Mouse (Mus musculus) spleen, postnatal 14 days (tissue): ENCODE measurements around the gene Cnp.
"Not testable (repeated sequence)": the region's sequence is repeated elsewhere in the genome, so short reads cannot be mapped to it uniquely, and the experiment has no call there.

ENCODE experiments used
- DNase-seq, 2 experiments: peaks; one replicate each; pipeline ENCODE4 v3.0.0; 2021 to 2022; ENCODE audit warnings: low spot score in 2 of 2

The Cnp gene

DNA sequence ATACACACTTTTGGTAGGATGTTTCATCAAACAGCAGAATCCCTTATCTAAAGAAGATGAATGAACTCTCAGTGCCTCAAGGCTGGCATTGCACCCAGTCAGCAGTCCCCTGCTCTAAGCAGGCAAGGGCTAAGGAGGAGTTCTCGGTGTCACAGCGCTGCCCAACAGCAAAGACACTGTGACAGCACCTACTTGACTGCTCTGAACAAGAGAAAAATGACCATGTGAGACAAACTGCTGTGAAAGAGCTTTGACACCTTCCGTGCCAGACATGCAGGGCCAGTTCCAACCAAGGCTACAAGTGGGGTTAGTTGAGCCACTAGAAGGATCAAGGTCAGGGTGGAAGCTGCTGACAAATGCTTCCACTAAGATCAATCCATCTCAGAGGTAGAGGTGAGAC, 10.4 kb downstream of the Cnp start:
- DNase-seq = no peak

DNA sequence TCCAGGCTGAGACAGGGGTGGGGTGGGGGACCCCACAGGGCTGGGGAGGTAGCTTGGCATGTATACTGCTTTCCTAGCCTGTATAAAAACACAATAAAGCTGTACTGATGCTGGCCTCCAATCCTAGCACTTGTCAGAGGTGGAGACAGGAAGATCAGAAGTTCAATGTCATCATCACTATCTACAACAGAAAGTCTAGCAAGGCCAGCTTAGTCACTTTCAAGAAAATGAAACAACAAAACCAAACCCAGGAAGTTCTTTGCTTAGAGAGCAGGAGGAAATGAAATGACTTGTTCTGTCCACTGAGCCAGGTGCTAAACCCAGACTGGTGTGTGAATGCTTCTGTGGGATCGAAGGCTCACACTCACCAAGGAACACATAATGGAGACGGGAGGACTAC, 13.8 kb downstream of the Cnp start:
- DNase-seq = no peak

DNA sequence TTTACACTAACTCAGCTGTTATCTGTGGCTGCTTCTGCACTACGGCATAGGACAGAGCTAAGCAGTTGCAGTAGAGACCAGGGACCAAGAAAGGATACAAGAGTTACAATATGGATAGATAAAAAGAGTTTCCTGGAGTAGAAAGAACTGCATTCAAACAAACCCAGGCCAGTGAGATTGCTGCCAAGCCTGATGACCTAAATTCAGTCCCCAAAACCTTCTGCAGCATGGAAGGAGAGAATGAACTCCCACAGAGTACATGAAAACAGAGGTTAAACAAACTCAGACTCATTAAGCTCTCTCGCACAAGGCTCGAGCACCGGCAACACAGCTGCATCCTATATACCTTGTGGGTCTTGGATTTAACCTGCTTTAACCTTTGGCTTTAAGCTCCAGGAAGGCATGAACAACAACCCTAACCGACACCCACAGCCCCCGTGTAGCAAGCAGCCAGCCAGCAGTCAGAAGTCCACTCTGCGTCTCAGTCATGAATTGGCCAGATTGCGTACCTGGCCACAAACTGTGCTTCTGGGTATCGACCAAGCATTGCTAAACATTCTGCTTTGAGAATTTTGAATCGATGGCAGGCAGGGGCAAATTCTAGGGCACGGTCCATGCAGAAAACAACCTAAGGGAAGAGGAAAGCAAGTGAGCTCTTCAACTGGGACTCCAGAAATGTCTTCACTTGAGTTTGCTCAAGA, 17.8 kb downstream of the Cnp start:
- no peak for DNase-seq

DNA sequence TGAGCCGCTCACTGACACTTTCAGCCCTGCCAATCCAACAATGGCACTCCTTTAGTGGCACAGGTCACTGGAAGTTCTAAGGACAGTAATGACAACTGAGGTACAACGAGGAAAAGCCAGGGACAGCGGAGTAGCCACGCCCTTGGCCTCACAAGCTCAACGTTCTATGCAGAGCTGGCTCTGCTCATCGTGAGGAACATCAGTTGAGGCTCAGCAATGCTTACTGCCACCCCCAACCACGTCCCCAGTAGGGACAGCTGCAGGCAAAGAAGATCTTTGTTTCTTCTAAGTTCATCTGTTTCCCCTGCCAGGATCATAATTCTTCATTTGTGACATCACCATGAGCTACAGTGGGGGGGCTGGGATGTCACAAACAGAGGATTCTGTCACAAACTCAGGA, 19.9 kb downstream of the Cnp start:
- no peak for DNase-seq

DNA sequence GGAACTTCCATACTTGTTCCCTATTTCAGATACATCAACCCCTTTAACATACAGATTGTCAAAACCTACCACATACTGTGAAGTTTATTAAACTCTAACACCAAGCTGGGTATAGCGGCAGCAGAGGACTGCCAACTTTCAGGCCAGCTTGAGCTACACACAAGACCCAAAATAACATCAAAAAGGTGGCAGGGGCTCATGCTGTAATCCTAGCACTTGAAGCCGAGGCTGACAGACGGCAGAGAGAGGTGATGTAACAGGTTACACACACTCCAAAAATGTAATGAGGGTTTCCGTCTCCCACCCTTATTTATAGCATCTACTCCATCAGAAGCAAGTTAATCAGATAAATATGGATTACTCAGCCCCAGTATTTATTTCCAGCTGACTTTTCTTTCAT, 20.8 kb downstream of the Cnp start:
- no peak for DNase-seq

GRCm38 (mm10) chr11:100598074-100598473, 23.4 kb downstream of the Cnp start:
- no peak for DNase-seq

DNA sequence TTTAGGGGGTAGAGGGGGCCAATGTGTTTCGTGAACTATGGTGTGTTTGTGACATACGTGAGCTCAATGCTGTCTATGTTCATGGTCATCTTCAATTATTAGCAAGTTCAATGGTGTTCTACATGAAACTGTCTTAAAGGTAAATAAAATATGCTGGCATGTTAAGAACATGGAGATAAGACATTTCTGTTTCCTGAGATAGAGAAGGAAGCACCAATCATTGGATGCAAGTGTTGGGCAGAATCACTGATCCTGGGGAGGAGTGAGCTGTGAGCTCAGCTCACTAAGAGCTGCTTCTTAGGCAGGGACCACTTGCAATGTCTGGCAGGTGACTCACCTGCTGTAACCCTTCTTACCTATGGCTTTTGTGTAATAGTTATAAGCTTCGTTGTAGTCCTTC, 26.7 kb downstream of the Cnp start:
- DNase-seq = no peak

DNA sequence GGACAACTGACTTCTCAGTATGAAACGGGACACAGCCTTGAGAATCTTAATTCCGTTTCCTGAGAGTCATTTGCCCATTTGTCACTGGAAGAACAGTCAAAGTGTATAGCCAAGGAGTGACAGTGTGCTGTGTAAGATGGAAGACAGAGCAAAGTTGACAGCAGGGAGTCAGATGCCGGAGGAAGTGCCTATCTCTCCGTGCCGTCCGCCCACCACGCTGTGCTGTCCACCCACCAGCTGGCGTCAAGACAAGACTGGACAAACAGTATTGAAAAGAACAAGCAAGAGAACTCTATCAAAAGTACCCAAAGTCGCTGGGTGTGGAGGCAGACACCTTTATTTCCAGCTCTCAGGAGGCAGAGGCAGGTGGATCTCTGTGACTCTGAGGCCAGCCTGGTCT, 28.5 kb downstream of the Cnp start:
- no peak for DNase-seq

- no peak for DNase-seq
Observed at GRCm38 (mm10) chr11:100603813-100604212, 29.1 kb downstream of the Cnp start.

DNA sequence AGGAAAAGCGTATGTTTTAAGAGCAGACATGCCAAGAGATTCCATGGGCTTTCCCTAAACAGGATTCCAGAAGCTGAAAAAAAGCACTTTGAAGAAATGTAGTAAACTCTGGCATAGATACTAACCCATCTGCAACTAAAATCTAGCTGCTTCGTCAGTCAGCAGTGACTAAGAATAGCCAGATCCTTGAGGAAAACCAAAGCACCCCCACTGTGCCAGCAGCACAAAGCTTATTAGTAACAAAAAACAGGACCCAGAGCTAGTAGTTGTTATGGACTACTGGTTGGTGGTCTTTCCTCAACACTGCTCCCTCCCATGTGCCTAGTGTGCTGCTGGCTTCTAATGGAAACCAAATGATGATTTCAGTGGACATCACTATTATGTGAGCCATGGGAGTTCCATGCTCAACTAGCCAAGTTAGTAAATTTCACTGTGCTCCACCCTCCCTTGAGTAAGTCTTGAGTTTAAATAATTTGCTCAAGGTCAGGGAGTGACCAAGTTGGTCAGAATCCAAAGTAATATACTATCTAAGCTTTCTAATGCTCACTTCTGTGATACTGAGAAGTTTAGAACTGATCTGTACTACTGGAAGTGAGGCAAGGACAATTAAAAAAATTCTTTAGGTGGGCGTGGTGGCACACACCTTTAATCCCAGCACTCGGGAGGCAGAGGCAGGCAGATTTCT, 29.8 kb downstream of the Cnp start:
- no peak for DNase-seq

DNA sequence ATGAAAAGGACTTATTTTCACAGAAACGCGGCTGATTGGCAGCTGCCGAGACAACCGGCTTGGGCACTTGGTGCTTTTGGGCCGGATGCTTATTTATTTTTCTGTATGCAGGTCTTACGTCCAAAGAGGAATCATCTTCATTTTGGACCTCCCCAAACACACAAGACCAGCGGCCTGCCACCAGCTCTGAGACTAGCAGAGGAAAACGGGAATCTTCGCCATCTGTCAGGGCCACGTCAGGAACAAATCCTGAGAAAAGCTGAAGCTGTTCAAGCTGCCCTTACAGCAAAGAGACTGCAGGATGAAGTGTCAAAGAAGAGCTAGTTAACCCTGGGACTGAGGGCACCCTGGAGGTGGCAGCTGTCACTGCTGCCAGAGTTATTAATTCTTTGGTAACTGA, 30.7 kb downstream of the Cnp start:
- no peak for DNase-seq

GRCm38 (mm10) chr11:100607121-100607520, 32.4 kb downstream of the Cnp start:
- no peak for DNase-seq

DNA sequence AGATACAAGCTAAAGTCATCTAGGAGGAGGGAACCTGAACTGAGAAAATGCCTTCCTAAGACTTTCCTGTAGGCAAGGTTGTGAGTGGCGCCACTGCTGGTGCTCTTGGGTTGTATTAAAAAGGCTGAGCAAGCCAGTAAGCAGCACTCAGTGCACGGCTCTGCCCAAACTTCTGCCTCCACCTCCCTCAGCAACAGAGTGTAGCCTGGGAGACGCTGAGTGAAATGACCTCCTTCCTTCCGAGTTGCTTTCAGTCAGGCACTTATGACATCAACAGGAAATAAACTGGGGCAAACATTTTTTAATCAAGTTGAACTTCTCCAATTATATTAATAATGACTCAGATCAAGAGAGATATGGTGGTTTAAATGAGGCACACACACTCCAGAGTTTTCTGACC, 34.1 kb downstream of the Cnp start:
- DNase-seq = no peak

DNA sequence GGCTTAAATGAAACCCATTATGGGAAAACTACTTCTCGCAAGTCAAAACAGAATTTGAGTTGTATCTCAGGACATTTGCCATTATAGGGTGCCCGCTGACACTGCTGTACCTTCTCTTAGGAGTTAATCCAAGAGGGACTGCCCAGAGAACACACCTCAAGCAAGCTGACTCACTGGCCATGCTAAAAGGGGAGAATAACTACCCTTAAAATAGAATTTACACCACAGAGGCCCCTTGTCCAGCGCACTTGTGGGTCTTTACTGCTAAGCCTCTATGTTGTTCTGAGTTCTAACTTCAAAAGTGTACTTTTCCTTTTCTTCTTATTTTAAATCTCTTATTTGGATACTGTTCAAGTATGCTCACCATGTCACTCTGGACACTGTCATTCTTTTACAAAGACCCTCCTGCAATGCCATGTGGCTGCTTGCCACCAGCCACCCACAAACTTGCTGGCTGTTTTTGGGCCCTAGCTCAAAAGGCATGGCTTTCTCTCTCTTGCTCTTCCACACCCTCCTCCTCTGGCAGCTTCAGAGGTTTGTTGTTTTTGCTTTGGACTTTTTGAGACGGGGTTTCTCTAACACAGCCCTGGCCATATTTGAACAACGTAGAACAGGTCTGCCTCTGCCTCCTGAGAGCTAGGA, 34.8 kb downstream of the Cnp start:
- DNase-seq = no peak

- no peak for DNase-seq
Observed at GRCm38 (mm10) chr11:100609997-100610680, 35.4 kb downstream of the Cnp start.

- DNase-seq = no peak
Observed at GRCm38 (mm10) chr11:100611627-100612026, 36.9 kb downstream of the Cnp start.

GRCm38 (mm10) chr11:100613241-100613640, 38.5 kb downstream of the Cnp start:
- DNase-seq = no peak

- DNase-seq = no peak
Observed at GRCm38 (mm10) chr11:100616332-100616731, 41.6 kb downstream of the Cnp start.

GRCm38 (mm10) chr11:100616836-100617235, 42.1 kb downstream of the Cnp start:
- DNase-seq = not testable (repeated sequence)

- DNase-seq = no peak
Observed at GRCm38 (mm10) chr11:100617480-100617879, 42.8 kb downstream of the Cnp start.

- DNase-seq = peak; percentile 44 to 67
Observed at GRCm38 (mm10) chr11:100618761-100619484, 44.2 kb downstream of the Cnp start, which contains the start of gene Nkiras2. Nkiras2 (plus strand) TSS chr11:100619244.

DNA sequence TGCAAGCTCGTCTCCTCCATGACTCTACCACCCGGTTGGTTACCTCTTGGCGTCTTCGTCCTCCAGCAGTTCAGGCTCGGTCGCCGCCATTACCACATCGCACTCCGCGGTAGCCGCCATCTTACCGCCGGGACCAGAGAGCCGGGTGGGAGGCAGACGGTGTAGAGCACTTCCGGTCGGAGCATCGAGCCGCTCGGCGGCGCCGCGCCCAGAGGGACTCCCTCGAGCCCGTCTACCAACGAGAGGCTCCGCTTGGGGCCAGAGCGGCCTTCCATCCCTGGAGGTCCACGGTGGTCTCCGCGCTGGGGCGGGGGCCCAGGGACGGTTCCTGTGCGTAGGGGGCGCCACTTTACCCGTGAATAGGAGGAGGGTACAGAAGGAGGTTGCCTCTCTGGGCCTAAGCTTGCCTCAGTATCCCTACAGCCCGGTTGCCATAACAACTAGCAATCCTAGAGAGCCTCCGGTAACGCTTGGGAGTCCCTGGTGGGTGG, 44.8 kb downstream of the Cnp start:
- peak; percentile 90 to 92 for DNase-seq
